Mouse (Mus musculus) cerebellum, adult 2 months (tissue): Measurements from ENCODE around the gene Hnrnpa1.

ENCODE experiments used
- CTCF ChIP-seq: fragments of 200-500 bp; IDR thresholded peaks from 2 replicates; pipeline ENCODE4 v1.5.1; 2011; ENCODE audit warnings: low read depth, mild to moderate bottlenecking, control low read depth, low read length, moderate library complexity, borderline replicate concordance; ENCODE audit not compliant: insufficient read depth
- POLR2A ChIP-seq: fragments of 200-500 bp; IDR thresholded peaks from 2 replicates; pipeline ENCODE4 v1.6.1; 2011; ENCODE audit warnings: low read length, control low read depth, borderline replicate concordance; ENCODE audit not compliant: insufficient read depth

GRCm38 (mm10) chr15:103193606-103194005 lies 46.6 kb upstream of the Hnrnpa1 start:
- TF ChIP-seq CTCF: no peak
- TF ChIP-seq POLR2A: no peak
